ENCODE assay signal across 10 mouse cellular contexts in the genomic region with DNA sequence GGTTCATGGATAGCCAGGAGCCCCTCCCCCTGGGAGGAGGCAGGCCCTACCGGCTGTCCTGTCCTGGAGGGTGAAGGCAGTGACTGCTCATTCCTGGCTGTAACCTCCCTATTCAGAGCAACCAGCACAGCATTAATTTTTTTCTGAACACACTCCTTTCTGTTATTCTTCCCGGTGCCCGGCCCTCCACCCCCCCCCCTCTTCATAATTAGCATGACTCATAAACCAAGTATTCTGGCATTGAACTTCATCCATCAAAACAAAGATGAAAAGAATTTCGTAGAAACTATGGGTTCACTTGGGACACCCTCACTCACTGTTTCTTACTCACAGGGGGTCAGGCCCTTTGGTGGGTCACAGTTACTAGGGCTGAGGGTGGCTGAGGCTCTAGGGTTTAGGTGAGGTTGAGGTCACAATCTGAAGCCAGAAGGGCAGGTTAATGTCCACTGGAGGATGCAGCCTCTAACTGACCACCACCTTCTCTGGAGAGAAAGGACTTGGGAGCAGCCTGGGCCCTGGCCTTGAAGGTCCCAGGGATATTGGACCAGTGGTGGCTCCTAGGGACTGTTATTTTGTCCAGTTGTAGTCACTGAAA. TPM values are rescaled to one million over a fixed set of nuclear protein-coding genes. Genes with fewer than 3 reads are reported as not detected.
A peak's percentile ranks its signal among the peaks of the same experiment; 100 is the strongest.
DNase-seq lines count a peak whose midpoint lies in the region; ATAC-seq and TF ChIP-seq lines count a peak whose summit lies in the region.
"Had no signal": no experiment of that assay in that cellular context is flagged by ENCODE, and none has a peak within 500 bp of the region (broad histone marks: within the 10 kb centered on the region; RNA-seq: fewer than 3 reads in every experiment).

No protein-coding gene starts in this region.

- H3K36me3 ChIP-seq in hindbrain, embryonic 16.5 days (ENCODE audit: control insufficient read depth, insufficient read depth, low read length) = no peaks in the 10 kb centered on the region
- no peaks in the 10 kb centered on the region for H3K36me3 ChIP-seq in hindbrain, embryonic 12.5 days
- no peaks in the 10 kb centered on the region for H3K36me3 ChIP-seq in spleen, adult 2 months (ENCODE audit: control insufficient read depth, insufficient read depth, low read length)
- H3K36me3 ChIP-seq: limb, embryonic 12.5 days had no signal

- no peak for TF ChIP-seq CTCF in spleen, adult 2 months (IDR thresholded peaks at IDR 0.05; ENCODE audit: extremely low read depth, insufficient read depth, insufficient read length, insufficient replicate concordance)

- DNase-seq in adrenal gland, adult 2 months = peak; percentile 54
- DNase-seq in adrenal gland, postnatal 25 days = no peak
- DNase-seq in spleen, adult 2 months (ENCODE audit: low read depth in 1 of 2, low spot score in 2 of 2) = no peak
- no peak for DNase-seq in spleen, adult 12 weeks (ENCODE audit: low spot score)
- no peak for DNase-seq in frontal cortex, postnatal 10 days (ENCODE audit: low spot score in 2 of 2)

- peaks cover 27% of the 10 kb centered on the region for H3K4me1 ChIP-seq in hindbrain, embryonic 16.5 days (ENCODE audit: control insufficient read depth, insufficient read depth, low read depth, low read length)
- peaks cover 43% of the 10 kb centered on the region for H3K4me1 ChIP-seq in hindbrain, embryonic 12.5 days
- H3K4me1 ChIP-seq in spleen, adult 2 months (ENCODE audit: control insufficient read depth, insufficient read depth, insufficient read length) = no peaks in the 10 kb centered on the region; the same call in 1 of the 2 replicates

- WGBS in hindbrain, embryonic 16.5 days = 30% methylated on average over 4 of the region's 4 CpGs
- WGBS in hindbrain, embryonic 12.5 days = 54% methylated on average over 4 of the region's 4 CpGs
- WGBS in spleen, adult 2 months = 72% methylated on average over 4 of the region's 4 CpGs

- H3K27me3 ChIP-seq in hindbrain, embryonic 16.5 days (replicated peaks; ENCODE audit: control insufficient read depth, insufficient read depth, low read length) = no peaks in the 10 kb centered on the region
- peaks cover 3% of the 10 kb centered on the region; the same call in 1 of the 2 replicates for H3K27me3 ChIP-seq in hindbrain, embryonic 12.5 days
- no peaks in the 10 kb centered on the region for H3K27me3 ChIP-seq in spleen, adult 2 months (ENCODE audit: control insufficient read depth, insufficient read depth, low read length)

- no peaks in the 10 kb centered on the region for H3K9me3 ChIP-seq in hindbrain, embryonic 16.5 days (ENCODE audit: control insufficient read depth, low read length)
- H3K9me3 ChIP-seq in hindbrain, embryonic 12.5 days (replicated peaks) = no peaks in the 10 kb centered on the region
- H3K9me3 ChIP-seq: limb, embryonic 12.5 days had no signal

- H3K4me3 ChIP-seq in hindbrain, embryonic 16.5 days (ENCODE audit: low read length) = no peak overlapping the region
- no peak overlapping the region for H3K4me3 ChIP-seq in hindbrain, embryonic 12.5 days
- H3K4me3 ChIP-seq in spleen, adult 2 months (ENCODE audit: extremely low read depth, insufficient read depth, insufficient read length) = no peak overlapping the region
- H3K4me3 ChIP-seq: limb, embryonic 12.5 days had no signal

- peak overlapping the region; percentile 27; the same call in 1 of the 2 replicates for H3K4me2 ChIP-seq in hindbrain, embryonic 16.5 days (ENCODE audit: low read length)
- H3K4me2 ChIP-seq in hindbrain, embryonic 12.5 days (replicated peaks) = no peak overlapping the region
- H3K4me2 ChIP-seq: limb, embryonic 12.5 days had no signal

- H3K9ac ChIP-seq in hindbrain, embryonic 16.5 days (ENCODE audit: low read depth, low read length) = no peak overlapping the region
- H3K9ac ChIP-seq in hindbrain, embryonic 12.5 days = no peak overlapping the region
- H3K9ac ChIP-seq: limb, embryonic 12.5 days had no signal

- TF ChIP-seq POLR2A in spleen, adult 2 months (IDR thresholded peaks at IDR 0.05; ENCODE audit: low read depth, low read length) = no peak

- no peak for ATAC-seq in hindbrain, embryonic 16.5 days
- no peak for ATAC-seq in hindbrain, embryonic 12.5 days (ENCODE audit: low FRiP score)
- ATAC-seq in erythroblast, adult 5-6 weeks (replicated peaks; ENCODE audit: low FRiP score, poor library complexity, severe bottlenecking) = no peak

- H3K27ac ChIP-seq in hindbrain, embryonic 16.5 days (ENCODE audit: low read depth, low read length) = no peak overlapping the region
- no peak overlapping the region for H3K27ac ChIP-seq in hindbrain, embryonic 12.5 days
- H3K27ac ChIP-seq in spleen, adult 2 months (ENCODE audit: insufficient read depth, low read length) = peak overlapping the region; percentile 42; the same call in 1 of the 2 replicates

RNA-seq across cellular contexts. Expression of gene C1qtnf1, which starts 2.4 kb away (rescaled TPM):
- total RNA-seq in adrenal gland, adult 2 months (2021) = 10 to 100 TPM; 14.8 to 24.8 TPM
- polyA plus RNA-seq in adrenal gland, adult 2 months (2012; rRNA removed) = 14.6 and 17.9 TPM in 2 replicates
- 11.8 and 18.8 TPM in 2 replicates for total RNA-seq in adrenal gland, postnatal 25 days (2021)
- 4.4 and 7.0 TPM in 2 replicates for polyA plus RNA-seq in hindbrain, embryonic 16.5 days (2015; fragmentation: Nextera tagmentation; extraction: Ambion mirVana)
- 3.0 and 4.4 TPM in 2 replicates for polyA plus RNA-seq in hindbrain, embryonic 12.5 days (2016; fragmentation: Nextera tagmentation; extraction: Ambion mirVana)
- polyA plus RNA-seq in spleen, adult 2 months (2012; rRNA removed) = 10.5 and 12.0 TPM in 2 replicates
- not detected in 2 replicates for total RNA-seq in erythroblast, adult 5-6 weeks (2015; ENCODE audit: low replicate concordance)
- total RNA-seq in erythroblast, adult 5-6 weeks (2017; ENCODE audit: low replicate concordance) = not detected in 2 replicates
- total RNA-seq: neutrophil, adult 5-6 weeks had no signal

RNA-seq across cellular contexts. Expression of gene Cant1, which starts 11.5 kb away (rescaled TPM):
- total RNA-seq in adrenal gland, adult 2 months (2021) = 10 to 100 TPM; 28.8 to 35.6 TPM
- polyA plus RNA-seq in adrenal gland, adult 2 months (2012; rRNA removed) = 59.5 and 66.8 TPM in 2 replicates
- total RNA-seq in adrenal gland, postnatal 25 days (2021) = 35.1 and 40.1 TPM in 2 replicates
- polyA plus RNA-seq in hindbrain, embryonic 16.5 days (2015; fragmentation: Nextera tagmentation; extraction: Ambion mirVana) = 25.7 and 29.1 TPM in 2 replicates
- 28.4 and 31.3 TPM in 2 replicates for polyA plus RNA-seq in hindbrain, embryonic 12.5 days (2016; fragmentation: Nextera tagmentation; extraction: Ambion mirVana)
- polyA plus RNA-seq in spleen, adult 2 months (2012; rRNA removed) = 42.7 and 50.5 TPM in 2 replicates
- 3.8 and 10.0 TPM in 2 replicates for total RNA-seq in erythroblast, adult 5-6 weeks (2015; ENCODE audit: low replicate concordance)
- 4.0 and 6.0 TPM in 2 replicates for total RNA-seq in erythroblast, adult 5-6 weeks (2017; ENCODE audit: low replicate concordance)

RNA-seq across cellular contexts. Expression of gene Lgals3bp, which starts 28.5 kb away (rescaled TPM):
- total RNA-seq in adrenal gland, adult 2 months (2021) = 100 to 1,000 TPM in 1 of 2 experiments, 10 to 100 TPM in 1; 92.7 to 160 TPM
- polyA plus RNA-seq in adrenal gland, adult 2 months (2012; rRNA removed) = 336 and 430 TPM in 2 replicates
- 57.9 and 86.6 TPM in 2 replicates for total RNA-seq in adrenal gland, postnatal 25 days (2021)
- 7.1 and 8.1 TPM in 2 replicates for polyA plus RNA-seq in hindbrain, embryonic 16.5 days (2015; fragmentation: Nextera tagmentation; extraction: Ambion mirVana)
- polyA plus RNA-seq in hindbrain, embryonic 12.5 days (2016; fragmentation: Nextera tagmentation; extraction: Ambion mirVana) = 2.3 and 3.3 TPM in 2 replicates
- polyA plus RNA-seq in spleen, adult 2 months (2012; rRNA removed) = 253 and 254 TPM in 2 replicates
- 54.5 and 58.0 TPM in 2 replicates for total RNA-seq in erythroblast, adult 5-6 weeks (2015; ENCODE audit: low replicate concordance)
- 7.7 and 18.0 TPM in 2 replicates for total RNA-seq in erythroblast, adult 5-6 weeks (2017; ENCODE audit: low replicate concordance)

RNA-seq across cellular contexts. Expression of gene Engase, which starts 46.2 kb away (rescaled TPM):
- total RNA-seq in adrenal gland, adult 2 months (2021) = 10 to 100 TPM; 10.1 to 17.1 TPM
- 26.4 and 40.6 TPM in 2 replicates for polyA plus RNA-seq in adrenal gland, adult 2 months (2012; rRNA removed)
- total RNA-seq in adrenal gland, postnatal 25 days (2021) = 19.0 and 32.0 TPM in 2 replicates
- polyA plus RNA-seq in hindbrain, embryonic 16.5 days (2015; fragmentation: Nextera tagmentation; extraction: Ambion mirVana) = 6.5 and 8.7 TPM in 2 replicates
- 7.1 and 7.2 TPM in 2 replicates for polyA plus RNA-seq in hindbrain, embryonic 12.5 days (2016; fragmentation: Nextera tagmentation; extraction: Ambion mirVana)
- 13.8 and 19.1 TPM in 2 replicates for polyA plus RNA-seq in spleen, adult 2 months (2012; rRNA removed)
- total RNA-seq in erythroblast, adult 5-6 weeks (2015; ENCODE audit: low replicate concordance) = 0.63 and 2.1 TPM in 2 replicates
- total RNA-seq in erythroblast, adult 5-6 weeks (2017; ENCODE audit: low replicate concordance) = 0.84 and 0.85 TPM in 2 replicates

Comparison
In these comparisons a context has a peak if more than half of its experiments do, and no peak if none do; other contexts are left out.
1. RNA of gene Lgals3bp, which starts 28.5 kb away (polyA plus RNA-seq): 336 to 430 TPM in adrenal gland, adult 2 months and 253 to 254 TPM in spleen, adult 2 months; 7.1 to 8.1 TPM in hindbrain, embryonic 16.5 days and 2.3 to 3.3 TPM in hindbrain, embryonic 12.5 days; every median in the first group is over 10 times any median in the second.